24 mouse cellular contexts compared by ENCODE assay signal in genomic region chr13:33921041-33921440, GRCm38 (mm10). TPM values are rescaled to one million over a fixed set of nuclear protein-coding genes. Genes with fewer than 3 reads are reported as not detected.
"Had no signal": no experiment of that assay in that cellular context is flagged by ENCODE, and none has a peak within 500 bp of the region (broad histone marks: within the 10 kb centered on the region; RNA-seq: fewer than 3 reads in every experiment).

No protein-coding gene starts in this region.

- H3K4me3 ChIP-seq: kidney, embryonic 15.5 days; limb, embryonic 12.5 days; limb, embryonic 15.5 days; midbrain, embryonic 12.5 days; midbrain, embryonic 15.5 days; myocyte; neural tube, embryonic 13.5 days had no signal

- DNase-seq: kidney, postnatal 10 days; left cerebral cortex, postnatal 4 days; liver, postnatal 0 days; lung, embryonic 14.5 days; retina, postnatal 1 day; thymus, adult 2 months; thymus, postnatal 14 days; thymus, postnatal 4 days had no signal

- H3K9ac ChIP-seq: kidney, embryonic 15.5 days; limb, embryonic 12.5 days; limb, embryonic 15.5 days; liver, embryonic 14.5 days; liver, postnatal 0 days; lung, embryonic 14.5 days; midbrain, embryonic 12.5 days; midbrain, embryonic 15.5 days; neural tube, embryonic 13.5 days had no signal

- H3K27me3 ChIP-seq: kidney, embryonic 15.5 days; limb, embryonic 12.5 days; limb, embryonic 15.5 days; midbrain, embryonic 12.5 days; midbrain, embryonic 15.5 days; neural tube, embryonic 13.5 days had no signal

- ATAC-seq: liver, postnatal 0 days; lung, postnatal 0 days; midbrain, embryonic 15.5 days had no signal

- H3K4me2 ChIP-seq: kidney, embryonic 15.5 days; limb, embryonic 12.5 days; limb, embryonic 15.5 days; liver, embryonic 11.5 days; lung, embryonic 14.5 days; midbrain, embryonic 12.5 days; midbrain, embryonic 15.5 days; neural tube, embryonic 13.5 days had no signal

- H3K27ac ChIP-seq: kidney, embryonic 15.5 days; limb, embryonic 12.5 days; limb, embryonic 15.5 days; liver, embryonic 14.5 days; macrophage; midbrain, embryonic 12.5 days; midbrain, embryonic 15.5 days; neural tube, embryonic 13.5 days; stomach, postnatal 0 days had no signal

- H3K9me3 ChIP-seq: kidney, embryonic 15.5 days; limb, embryonic 12.5 days; limb, embryonic 15.5 days; midbrain, embryonic 12.5 days; midbrain, embryonic 15.5 days; neural tube, embryonic 13.5 days had no signal

- H3K4me1 ChIP-seq: kidney, embryonic 15.5 days; limb, embryonic 12.5 days; limb, embryonic 15.5 days; midbrain, embryonic 12.5 days; midbrain, embryonic 15.5 days; neural tube, embryonic 13.5 days had no signal

RNA-seq across cellular contexts. Expression of gene Serpinb6c, which starts 15.5 kb away (rescaled TPM):
- total RNA-seq: megakaryocyte, adult 5-6 weeks; monocyte, adult 5-6 weeks; neutrophil, adult 5-6 weeks had no signal
- polyA plus RNA-seq: liver, embryonic 11.5 days; liver, embryonic 14.5 days; liver, postnatal 0 days; lung, embryonic 14.5 days; lung, postnatal 0 days; macrophage; midbrain, embryonic 12.5 days; midbrain, embryonic 15.5 days; stomach, embryonic 14.5 days had no signal
